Mouse (Mus musculus): ENCODE data around the gene Bahcc1.

Gene Bahcc1

DNA sequence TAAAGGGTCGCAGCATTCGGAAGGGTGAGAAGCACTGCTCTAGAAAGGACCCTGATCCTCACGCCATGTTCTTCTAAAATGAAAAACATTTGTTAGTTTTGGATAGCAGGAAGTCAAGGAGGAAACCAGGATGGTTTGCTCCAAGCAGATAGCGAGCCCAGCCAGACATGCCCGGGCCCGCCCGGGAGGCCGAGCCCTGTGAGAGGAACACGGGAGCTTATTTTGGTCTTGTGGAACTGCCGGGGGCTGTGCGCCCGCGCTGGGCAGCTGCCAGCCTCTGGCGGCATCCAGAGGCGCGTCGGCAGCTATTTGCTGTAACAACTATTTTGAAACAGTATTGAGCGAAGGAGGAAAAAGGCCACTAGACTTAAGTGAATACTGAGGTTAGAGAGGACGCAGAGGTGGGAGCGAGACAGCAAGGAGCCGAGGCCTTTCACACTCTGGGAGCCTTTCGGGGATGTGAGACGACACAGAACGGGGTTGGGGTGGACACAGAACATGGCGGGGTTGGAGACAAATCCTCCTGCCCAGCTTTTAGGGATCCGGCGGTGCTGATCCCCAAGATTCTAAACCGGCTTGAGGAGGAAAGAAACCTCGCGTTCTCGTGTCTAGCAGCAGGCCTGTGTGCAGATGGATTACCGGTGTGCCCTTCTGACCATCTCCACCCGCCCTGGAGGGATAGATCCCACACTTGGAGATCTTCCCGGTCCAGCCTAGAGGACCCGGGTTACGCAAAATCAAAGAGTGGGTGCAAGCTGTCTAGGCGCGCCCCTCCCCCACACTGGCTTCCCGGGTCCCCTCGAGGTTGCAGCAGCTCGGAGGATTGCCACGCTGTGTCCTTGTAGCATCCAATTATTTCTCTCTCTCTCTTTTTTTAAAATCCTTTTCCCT lies 2.6 kb upstream of the Bahcc1 start:
- DNase-seq: peak; percentile 76

DNA sequence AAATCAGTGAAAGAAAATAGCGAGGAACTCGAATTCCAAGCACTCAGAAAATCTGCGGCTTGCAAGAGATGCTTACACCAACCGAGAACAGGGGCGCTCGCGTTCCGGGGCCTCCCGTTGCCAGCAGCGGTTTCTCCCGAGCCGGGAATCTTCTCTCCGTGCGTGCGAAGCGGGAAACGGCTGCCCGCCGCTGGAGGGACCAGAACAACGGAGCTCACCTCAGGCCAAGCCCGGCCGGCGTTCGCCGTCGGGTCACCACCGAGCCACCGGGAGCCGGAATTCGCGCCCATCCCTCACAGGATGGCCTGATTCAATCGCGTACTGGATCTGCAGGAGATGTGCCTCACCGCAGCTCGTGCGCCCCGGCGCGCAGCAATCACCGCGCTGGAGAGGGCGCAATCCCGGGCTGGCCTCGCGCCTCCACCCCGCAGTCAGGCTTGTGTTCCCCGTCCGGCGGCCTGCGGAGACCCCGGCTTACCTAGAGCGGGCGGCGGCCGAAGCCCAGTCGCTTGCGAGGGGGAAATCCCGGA lies 1.8 kb upstream of the Bahcc1 start:
- peak; percentile 69 for DNase-seq

DNA sequence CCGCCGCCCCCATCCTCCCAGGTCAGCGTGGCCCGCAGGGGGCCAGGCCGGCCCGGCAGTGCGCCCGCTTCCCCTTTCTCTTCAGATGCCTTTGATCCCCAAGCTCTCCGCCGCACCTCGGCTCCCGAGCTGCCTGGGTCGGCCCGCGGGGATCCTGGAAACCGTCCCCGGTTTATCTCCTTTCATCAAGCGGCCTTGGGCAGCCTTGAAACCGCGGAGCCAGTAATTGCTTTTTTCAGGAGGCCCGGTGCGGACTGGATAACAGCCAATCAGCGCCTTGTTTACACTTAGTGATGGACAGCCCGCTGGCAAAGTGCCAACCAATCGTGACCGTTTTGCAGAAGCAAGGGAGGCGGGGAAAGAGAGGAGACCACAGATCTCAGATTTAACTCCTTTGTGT lies 1.4 kb upstream of the Bahcc1 start:
- peak; percentile 93 for DNase-seq

DNA sequence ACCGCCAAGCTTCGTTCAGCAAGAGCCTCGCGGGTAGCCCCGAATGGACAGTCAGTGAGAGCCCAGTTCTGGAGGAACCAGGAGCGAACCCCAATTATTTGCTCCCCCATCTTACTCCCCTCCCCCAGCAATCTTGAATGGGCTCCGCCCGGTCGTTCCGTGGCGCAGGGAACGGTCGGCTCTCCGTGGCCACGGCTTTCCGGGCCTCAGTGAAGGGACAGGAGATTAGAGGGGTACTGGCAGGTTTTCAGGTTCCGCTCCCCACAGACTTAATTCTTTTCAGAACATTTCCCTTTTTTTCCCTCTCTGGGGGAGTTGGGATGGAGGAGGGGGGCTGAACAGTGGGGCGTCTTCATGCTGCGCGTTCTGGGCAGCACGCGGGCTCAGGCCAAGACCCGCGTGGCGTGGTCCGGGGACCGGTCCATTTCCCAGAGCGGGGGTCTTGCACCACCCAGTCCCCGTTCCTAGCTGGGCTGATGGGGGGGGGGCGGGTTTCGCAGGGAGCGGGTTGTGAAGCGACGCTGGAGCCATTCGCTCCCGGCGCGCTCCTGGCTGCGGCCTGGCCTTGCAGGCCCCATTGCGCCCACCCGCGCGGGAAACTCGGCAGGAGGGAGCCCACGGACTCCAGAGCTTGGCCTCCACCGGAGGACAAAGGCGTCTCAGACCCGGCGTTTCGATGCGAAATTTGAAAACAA lies 841 bp downstream of the Bahcc1 start:
- DNase-seq: peak; percentile 60

DNA sequence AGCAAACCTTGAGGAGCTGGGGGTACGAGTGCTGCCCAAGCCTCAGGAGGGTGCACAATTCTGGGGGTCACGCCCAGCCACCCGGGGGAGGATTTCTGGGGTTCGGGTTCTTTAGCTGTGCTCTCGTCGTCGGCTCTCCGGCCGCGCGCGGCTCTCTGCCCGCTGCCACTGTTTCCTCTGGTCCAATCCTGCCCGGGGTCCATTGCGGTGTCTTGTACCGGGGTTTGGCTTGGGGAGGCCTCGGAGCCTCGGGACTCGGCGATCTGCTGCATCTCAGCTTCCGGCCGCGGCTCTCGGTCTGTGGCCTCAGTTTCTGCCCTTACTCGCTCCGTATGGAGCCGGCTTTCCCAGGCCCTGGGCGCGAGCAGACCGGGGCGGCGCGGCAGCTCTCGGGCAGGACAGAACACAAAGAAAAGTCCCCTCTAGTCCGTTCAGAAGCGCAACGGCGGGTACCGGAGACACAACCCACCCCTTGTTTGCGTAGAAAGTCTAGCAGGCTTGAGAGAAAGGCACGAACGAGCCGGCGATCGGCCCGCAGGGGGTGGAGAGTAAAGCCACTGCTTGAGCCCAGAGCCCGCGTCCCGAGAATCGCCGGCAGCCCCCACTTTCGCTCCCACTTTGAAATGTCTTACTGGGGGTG lies 1.5 kb downstream of the Bahcc1 start:
- DNase-seq: peak; percentile 70

DNA sequence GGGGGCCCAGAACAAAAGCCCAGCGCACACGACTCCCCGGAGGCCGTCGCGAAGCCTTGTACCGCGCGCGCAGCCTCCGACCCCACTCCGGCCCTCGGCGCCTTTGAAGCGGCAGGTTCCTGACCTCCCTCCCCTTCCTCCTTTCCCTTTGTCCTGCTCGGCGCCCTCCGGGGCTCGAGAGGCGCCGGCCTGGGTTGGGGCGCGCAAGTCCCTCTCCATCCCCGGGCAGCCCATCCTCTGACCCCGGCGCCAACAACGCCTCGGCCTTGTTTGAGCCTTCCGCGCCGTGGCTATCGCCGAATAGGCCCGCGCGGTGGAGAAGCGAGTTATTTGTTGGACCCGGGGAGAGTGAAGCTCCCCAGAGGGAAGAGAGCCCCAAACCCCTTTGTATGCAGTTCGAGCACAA lies 2.0 kb downstream of the Bahcc1 start:
- DNase-seq: no peak

DNA sequence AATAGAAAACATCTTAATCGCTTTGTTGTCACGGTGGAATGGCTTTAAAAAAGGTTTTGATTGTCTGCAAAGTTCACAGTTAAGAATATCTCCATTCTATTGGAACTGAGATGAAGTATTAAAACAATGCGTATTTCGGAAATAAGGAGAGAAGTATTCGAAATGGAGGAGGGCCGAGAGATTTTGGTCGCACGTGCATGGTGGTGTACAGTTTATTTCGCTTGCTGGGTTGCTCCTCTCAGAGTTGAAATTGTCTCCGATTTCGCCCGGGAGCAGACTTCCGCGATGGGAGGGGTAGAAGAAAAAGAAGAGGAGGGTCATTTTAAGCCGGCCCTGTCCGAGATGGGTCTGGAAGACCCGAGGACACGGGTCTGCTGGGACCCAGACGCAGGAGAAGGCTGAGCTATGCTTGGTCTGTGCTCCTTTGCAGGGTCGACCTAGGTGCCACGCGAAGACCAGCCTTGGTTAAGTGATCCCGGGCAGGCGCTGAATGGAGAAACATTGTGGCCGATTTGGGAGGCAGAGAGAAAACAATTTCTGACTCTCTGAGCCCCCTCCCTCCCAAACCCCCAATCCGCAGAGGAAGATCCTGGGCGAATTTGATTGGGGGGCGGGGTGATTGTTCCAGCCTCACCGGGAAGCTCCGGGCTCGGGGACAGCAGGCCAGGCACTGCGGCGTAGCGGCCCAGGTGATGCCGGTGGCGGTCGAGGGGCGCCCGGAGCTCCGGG lies 2.8 kb downstream of the Bahcc1 start:
- DNase-seq: peak; percentile 53

DNA sequence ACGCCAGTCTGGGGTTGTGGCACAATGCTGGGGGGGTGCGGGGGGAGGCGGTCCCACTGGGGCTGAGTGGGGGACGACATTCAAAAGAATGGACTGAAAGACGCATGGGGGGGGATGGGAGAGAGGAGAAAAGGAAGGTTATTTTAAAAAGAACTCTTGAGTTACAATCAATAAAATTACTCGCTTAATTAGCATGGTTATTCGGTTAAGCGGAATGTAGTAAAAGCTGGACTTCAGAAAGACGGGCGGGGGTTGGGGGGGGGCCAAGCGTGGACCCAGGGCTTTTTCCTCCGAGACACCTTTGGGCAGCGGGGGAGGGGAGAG lies 3.3 kb downstream of the Bahcc1 start:
- DNase-seq: no peak

DNA sequence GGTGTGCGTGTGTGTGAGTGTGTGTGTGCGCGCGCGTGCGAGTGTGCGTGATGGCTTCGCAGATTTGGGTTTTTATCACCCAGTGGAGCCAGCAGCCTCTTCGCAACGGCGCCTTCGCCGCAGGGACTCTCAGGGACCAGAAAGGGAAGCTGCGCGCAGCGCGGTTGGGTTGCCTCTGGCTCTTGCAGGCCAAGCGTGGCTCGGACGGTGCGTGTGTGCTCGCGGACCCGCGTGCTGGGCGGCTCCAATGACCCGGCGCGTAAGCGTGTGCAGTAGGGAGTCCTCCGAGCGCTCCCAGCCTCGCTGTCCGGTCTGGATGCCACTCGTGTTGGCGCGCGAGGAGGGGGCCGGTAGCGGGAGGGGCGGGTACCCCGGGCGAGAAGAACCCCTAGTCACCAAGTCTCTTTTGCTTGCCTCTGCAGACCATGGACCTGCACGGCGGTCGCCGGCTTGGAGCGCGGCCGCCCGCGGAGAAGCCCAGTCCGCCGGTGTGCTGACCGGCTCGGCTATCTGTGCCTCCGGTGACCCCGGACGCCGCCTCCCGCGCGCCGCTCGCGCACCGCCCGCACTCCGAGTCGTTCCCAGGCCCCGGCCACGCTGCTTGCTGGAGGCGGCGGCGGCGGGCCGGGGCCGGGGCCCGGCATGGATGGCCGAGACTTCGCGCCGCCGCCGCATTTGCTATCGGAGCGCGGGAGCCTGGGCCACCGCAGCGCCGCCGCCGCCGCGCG lies 3.9 kb downstream of the Bahcc1 start:
- peak; percentile 63 for DNase-seq

DNA sequence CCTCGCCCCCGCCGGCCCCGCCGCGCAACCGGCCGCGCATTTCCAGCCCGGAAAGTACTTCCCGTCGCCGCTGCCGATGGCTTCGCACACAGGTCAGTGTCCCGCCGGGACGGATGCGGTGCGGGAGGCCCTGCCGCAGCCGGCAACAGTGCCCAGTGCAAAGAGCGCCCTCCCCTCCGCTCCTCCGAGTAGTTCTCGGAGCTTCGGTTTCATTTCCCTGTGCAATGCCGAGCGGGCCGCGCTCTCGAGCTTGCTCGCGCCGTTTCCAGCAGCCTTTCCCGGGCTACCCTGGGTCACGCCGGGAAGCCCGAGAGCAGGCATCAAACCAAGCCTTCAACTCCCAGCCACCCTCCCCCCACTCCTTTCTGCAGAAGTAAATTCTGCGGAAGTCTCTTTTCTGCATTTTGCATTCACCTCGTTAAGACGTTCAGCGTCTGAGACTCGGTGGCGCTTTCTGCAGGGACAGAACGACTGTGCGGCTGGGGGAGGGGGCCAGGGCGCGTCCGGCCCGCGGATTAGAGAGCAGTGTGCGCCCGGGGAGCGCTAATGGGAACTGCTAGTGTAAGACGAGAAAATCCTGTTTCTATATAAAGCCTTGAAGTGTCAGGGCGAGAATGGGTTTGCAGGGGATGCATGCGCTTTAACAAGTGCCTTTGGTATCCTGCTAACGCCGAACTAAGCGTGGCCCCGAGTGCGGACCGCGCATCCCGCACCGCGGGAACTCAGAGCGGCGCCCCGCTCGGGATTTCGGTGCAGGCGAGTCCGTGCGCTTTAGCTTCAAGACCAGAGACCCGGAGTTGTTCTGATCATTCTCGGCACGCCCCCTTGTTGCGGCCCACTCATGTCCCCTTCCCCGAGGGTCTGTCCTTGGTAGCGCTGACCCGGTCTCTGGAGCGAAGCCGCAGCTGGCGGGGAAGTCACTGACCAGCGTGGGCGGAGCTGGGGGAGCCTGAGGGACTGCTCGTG lies 4.7 kb downstream of the Bahcc1 start:
- peak; percentile 72 for DNase-seq

DNA sequence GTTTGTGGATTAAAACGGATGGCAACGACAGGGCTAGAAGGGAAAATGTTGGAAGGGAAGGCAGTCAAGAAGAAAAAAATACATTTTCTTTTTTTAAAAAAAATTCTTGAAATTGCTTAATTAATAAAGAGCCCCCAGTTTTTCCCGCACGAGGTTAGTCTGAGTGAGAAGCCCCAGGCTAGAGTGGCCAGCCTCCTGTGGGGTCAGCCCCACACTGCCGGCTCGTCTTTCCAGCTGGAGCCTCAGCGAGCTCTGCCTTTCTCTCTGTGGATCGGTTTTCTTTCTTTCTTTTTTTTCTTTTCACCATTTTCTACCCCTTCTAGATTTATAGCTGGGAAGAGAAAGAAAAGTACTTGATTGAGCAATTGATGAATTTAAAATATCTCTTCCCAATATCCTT lies 5.6 kb downstream of the Bahcc1 start:
- DNase-seq: no peak

DNA sequence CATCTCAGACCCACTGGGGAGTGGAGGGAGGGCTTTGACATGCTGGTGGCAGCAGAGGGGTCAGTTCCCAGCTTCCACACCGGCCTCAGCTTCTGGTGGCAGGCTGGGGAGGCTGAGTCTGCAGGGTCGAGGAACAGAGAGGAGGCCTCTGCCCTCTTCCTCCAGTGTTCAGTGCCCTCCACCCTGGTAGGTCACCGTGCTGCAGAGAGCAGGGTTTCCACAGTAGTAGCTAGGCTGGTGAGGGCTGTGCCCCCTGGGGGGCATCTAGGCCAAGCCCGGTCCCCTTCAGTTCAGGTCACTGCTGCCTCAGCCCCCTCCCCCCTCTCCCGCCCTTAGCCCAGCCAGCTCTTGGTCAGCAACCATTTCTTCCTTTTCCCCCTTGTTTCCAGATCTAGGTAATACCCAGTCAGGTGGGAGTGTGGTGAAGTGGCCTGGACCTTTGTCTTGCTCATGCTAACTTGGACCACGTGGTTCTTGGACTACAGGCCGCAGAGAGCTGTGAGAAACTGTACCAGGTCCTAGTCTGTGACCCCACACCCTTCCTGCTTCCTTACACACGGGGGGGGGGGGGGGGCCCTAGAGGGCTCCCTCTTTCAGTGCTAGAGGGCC lies 6.1 kb downstream of the Bahcc1 start:
- no peak for DNase-seq

DNA sequence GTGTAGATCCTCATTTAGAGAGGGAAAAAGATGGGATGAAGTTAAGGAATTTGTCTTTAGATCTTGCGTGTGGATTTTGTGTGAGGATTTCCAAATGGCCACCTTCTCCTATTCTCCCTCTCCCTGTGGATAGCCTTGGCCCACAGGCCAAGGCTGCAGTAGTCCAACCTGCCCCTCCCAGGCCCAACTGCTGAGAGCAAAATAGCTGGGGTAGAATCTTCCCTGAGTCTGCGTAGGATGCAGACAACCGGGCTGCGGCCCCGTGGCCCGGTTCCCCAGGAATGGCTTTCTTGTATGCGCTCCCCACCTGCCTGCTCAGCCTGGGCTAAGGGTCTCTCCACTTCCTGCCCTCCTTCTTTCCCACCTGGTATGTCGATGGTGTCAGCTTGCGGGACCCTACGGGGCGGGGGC lies 6.8 kb downstream of the Bahcc1 start:
- no peak for DNase-seq

DNA sequence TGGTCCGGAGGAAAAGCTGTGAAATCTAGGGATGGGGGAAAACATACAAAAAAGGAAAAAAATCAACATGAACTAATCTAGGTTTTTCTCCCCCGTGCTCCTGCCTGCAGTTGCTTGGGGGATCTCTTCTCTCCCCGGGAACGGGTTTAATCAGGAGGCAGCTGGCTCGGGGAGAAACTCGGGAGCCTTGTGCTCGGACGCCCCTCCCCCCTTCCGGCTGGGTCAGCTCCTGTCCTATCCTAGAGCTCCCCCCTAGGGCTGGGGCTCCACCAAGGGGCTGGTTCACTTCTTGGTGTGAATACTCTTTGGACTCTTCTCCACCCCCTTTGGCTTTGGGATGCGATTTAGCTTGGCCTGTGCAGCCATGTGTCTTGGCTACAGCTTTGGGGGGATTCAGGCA lies 7.5 kb downstream of the Bahcc1 start:
- DNase-seq: peak; percentile 47

DNA sequence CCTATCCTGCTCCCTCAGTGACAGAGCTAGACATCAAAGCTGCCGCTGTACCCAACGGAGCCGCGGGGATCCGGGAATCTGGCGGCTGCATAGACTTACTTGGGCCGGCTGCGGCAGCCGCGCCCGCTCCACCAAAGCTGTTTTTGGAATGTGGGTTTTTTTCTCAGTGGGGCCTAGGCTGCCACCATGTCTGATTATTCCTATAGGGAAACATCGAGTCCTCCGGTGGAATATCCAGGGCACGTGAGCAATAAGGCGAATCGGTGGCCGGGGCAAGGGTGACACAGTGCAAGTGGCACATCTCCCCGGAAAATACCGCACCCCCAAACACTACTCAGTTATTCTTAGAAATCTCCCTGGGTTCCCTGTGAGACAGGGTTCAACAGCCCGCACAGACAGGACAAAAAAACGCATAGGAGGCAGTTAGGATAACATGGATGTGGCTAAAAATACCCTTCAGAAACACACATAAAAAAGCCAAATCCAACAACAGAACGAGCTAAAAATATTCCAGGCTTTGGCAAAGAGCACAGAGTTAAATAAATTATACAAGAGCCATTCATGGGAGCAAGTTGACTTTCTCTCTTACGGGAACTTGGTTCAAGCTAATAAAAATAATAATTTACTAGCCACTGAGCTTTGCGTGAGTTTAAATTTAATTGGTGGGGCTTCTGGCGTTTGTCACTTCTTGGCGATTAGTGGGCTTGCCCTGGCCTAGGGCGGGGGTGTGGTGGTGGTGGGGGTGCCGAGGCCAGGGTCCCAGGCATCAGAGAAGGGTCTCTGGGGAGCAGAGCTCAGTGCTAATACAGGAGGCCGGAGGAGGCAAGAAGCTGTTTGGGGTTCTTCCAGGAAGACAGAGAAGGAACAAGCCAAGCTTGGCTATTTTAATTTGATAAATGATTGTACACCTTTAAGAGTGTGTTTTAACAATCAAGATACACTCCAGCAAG lies 8.5 kb downstream of the Bahcc1 start:
- no peak for DNase-seq

DNA sequence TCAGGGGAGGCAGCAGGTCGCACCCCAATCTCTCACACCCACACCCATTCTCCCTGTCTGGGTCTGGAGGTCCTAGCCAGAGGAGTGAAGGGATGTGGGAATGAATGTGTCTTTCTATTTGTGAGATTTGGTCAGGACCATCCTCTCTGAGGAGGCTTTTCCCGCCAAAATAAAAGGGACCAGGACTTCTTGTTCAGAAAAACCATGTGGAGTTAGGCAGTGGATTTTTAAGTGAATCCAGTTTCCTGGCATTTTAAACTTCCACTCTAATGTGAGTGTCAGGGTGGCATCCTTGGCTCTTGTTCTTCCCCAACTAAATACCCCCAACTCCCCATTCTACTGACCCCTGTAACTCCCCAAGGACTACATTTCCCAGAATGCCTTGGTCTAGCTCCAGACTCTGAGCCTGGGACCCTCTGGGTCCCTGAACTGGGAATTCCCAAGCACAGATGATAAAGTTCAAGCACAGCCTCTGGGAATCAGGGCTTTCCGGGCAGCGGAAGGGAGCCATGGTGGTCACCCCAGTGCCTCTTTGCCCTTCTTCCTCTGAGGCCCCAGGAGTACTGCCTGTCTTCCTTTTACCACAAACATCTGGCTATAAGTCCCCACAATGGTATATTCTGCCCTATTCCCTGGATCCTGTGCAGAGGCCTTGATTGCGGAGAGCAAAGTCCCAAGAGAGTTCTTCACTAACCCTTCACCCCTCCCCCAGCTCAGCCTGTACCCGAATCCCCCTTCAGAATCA lies 9.4 kb downstream of the Bahcc1 start:
- DNase-seq: no peak

DNA sequence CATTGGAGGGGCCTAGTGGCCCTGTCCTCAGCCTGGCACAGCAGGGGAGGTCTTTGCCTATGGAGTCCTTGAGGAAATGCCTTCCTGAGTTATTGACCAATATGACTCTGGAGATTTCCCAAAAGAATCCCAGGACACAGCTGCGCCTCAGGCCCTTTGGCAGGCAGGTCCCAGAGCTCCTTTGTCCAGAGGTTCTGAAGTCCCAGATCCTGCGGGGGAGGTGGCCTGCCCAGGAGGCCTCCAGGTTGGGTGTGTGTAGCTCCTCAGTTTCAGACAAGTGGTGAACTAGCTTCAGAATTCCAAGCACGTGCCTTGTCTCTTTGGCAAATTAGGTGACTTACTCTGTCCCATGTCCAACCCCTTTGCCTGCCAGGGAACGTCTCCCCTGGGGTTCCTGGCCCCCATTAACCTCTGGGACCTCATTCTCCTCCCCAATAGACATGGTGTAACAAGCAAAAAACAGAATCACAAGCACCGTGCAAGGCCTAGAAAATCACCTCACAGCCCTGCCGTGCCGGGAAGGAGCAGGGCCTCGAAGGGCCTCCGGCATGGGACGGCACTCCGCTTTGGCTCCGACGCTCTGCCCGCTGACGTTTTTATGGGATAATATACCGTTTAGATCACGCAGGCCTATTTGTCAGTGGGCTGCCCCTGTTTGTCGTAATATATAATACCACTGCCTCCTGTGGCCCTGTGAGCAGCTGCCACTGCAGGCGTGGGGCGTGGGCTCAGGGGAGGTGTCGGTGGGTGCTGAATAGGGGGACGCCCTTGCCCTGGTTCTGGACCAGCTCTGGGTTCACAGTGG lies 10.2 kb downstream of the Bahcc1 start:
- no peak for DNase-seq

DNA sequence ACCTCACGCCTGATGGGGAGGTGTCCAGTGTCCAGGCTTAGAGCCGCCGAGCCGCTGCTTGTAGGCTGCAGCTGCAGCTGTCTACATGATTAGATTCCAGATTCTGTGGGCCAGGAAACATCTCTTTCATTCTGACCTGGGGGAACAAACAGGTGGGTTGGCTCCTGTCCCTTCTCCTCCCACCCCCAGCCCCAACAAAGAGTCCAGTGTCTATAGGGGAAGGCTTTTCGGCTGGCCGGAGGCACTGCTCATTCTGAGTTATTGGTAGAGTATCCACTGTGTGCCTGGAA lies 10.7 kb downstream of the Bahcc1 start:
- DNase-seq: no peak
